Mouse (Mus musculus) embryonic stem cell, embryonic (primary cell): ENCODE results near the gene Pakap.

Experiments used
- CTCF ChIA-PET, 4 experiments: fragments of 300-600 bp in 2 of 4; fragments of 350-600 bp in 2 of 4; sonication (Branson Sonifier 250); formaldehyde crosslinking; loops; one replicate each; lab custom pipeline; 2022; ENCODE audit warnings: inconsistent platforms in 2 of 4; lab: Charles Lee
- POLR2A ChIA-PET, 4 experiments: fragments of 300-600 bp in 2 of 4; fragments of 350-600 bp in 2 of 4; sonication (Branson Sonifier 250); formaldehyde crosslinking; loops; one replicate each; lab custom pipeline; 2022; ENCODE audit warnings: antibody characterized with exemption in 4 of 4, inconsistent platforms in 1 of 4; lab: Charles Lee

Gene Pakap

DNA sequence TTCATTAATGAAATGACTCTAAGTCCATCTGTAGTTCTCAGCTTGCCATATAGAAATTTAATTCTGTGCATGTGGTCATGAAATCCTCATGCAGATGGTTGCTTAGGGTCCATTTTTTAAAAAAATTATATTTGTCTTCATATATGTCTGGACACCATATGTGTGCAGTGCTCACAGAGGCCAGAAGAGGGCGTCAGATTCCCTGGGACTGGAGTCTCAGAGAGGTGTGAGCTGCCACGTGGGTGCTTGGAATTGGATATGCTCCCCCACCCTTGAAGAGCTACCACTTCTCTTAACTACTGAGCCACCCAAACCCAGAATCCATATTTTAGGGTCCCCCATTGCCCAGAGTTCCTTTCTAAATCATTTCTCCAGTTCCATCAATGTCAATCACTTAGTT lies 2.2 kb upstream of the Pakap start:
- ChIA-PET CTCF (interaction anchor here (0.6 to 1.9 kb wide), 8 partner anchors 10 to 878 kb away, joined by 3 to 5 read pairs (median 3); no protein-coding TSS in a partner anchor), POLR2A (interaction anchor here in 1 of 4 experiments (1.2 kb wide), 1 partner anchor 23 kb away, joined by 3 read pairs; no protein-coding TSS in a partner anchor)

DNA sequence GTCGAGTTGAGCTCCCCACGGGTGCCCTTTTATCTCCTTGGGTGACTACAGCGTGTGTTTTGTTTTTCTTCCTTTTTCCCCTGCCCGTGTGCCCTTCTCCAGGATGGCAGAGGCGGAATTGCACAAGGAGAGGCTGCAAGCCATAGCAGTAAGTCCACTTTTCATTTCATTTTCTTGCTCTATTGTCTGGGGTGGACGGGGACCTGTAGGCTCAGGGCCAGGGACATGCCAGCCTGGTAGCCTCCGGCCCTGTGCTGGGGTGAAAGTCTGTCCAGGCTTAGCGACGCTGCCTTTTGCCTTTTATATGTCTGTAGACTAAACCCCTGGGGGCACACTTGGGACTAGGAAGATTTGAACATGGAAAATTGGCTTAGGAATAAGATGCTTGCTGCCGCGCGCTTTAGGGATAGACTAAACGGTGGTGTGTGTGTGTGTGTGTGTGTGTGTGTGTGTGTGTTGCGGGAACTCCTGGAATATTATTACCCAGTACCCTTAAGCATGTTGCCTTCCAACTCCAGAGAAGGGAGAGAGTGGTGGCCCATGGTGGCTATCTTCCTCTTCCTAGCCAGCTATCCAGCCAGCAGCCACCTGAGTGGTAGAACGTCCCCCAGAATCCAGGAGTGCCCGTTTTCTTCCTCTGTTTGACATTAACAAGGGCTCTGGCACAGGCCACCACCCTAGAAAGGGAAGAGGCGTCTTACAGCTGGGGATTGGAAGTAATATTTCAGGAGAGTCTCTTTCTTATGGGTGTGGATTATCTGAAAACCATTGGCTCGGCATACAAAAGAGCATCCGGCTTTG lies 489 bp downstream of the Pakap start:
- POLR2A ChIA-PET: interaction anchor here in 2 of 4 experiments (1.1 to 1.6 kb wide), 3 partner anchors 9 to 388 kb away, joined by 3 to 5 read pairs (median 3); partner anchors contain the start of gene Txn1 (in 1 of the 2)
- CTCF ChIA-PET: interaction anchor here in 2 of 4 experiments (0.6 to 1.3 kb wide), 3 partner anchors 116 to 456 kb away, joined by 3 to 6 read pairs (median 3); no protein-coding TSS in a partner anchor

DNA sequence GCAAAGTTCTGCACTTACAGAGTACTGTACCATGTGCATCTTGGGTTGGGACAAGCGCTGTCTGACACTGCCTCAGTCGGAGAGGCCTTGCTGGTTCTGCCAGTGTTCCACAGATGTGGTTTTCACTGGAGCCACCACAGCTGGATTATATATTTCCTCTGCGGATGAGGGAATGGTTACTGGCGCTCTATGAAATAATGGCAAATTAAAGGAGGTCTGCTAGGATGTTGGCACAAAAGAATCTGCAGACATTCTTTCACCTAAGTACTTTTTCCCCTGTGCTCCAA lies 1.0 kb downstream of the Pakap start:
- CTCF ChIA-PET: no interaction called here
- POLR2A ChIA-PET: interaction anchor here in 1 of 4 experiments (1.4 kb wide), 1 partner anchor 8 kb away, joined by 3 read pairs; no protein-coding TSS in a partner anchor

DNA sequence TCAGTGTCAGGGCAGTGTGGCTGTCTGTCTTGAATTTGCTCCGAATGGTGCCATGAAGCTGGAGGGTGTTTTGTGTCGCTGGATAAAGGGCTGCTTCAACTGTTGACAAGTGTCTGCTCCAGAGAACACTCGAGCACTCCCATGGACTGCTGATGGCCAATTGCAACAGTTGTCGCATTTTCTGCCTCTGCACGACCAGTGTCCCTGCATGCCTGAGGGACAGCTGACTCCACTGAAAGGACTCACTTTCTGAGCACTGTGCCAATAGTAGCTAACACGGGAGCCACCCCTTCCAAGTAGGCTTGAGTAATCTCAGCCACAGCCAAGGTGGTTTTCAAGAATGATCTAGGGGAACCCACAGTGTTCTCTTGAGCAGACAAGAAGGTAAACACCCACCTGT lies 1.7 kb downstream of the Pakap start:
- CTCF ChIA-PET: interaction anchor here in 2 of 4 experiments (0.6 kb wide), 2 partner anchors 108 to 178 kb away, joined by 3 to 18 read pairs; no protein-coding TSS in a partner anchor

DNA sequence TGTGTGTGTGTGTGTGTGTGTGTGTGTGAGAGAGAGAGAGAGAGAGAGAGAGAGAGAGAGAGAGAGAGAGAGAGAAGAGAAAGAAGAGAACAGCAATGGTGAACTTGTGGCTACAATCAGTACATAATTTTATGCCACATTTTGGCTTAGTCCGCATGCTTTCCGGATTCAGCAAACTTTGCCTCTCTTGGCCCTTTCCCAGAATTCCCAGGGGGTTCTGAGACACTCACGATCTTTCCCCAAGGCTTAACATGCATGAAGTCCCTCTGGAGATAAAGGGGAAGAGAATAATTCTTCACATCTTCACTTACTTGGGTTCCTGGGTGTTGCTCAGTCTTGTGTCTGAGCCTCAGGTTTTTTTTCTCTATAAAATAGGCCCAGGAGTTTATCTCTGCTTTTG lies 2.2 kb downstream of the Pakap start:
- ChIA-PET POLR2A (no interaction called here), CTCF (no interaction called here)

More for the DNA sequence above, 1.7 kb downstream of the Pakap start:
- POLR2A ChIA-PET: no interaction called here

DNA sequence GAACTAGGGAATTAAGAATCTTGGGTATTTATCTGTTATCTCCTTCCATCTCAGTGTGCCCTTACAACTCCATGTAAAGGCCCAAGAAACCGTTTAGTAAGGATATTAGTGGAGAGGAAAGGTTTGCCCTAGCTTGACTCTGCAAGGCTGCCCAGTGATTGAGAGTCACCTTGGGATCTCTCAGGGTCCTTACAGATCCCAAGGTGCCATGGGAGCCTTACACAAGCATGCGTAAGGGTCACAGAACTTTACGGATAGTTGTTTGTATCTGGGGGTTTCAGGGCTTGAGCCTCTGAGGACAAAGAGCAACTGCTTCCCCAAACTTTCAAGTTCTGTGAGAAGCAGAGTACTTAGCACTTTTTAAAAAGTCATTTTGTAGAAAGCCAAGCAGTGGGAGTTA lies 6.2 kb downstream of the Pakap start:
- CTCF ChIA-PET: interaction anchor here in 1 of 4 experiments (0.6 kb wide), 1 partner anchor 215 kb away, joined by 3 read pairs; no protein-coding TSS in a partner anchor

DNA sequence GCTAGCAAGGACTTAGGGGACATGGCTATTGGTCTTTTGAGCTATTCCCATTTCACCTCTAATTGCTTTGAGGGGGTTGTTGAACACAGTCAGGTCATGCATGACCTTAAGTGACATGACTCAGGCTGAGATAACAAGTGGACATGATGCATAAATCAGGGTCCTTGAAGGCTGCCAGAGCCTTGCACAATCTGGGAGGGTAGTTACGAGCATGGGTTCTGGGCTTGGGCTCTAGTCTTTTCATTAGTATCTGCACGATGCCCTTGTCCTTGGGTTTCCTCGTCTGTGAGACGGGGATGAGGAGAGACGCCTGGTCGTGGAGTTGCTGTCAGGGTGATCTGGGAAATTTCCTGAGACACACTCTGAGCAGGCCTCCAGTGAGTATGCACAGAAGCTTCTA lies 6.7 kb downstream of the Pakap start:
- ChIA-PET CTCF (no interaction called here), POLR2A (no interaction called here)

More for the DNA sequence above, 6.2 kb downstream of the Pakap start:
- POLR2A ChIA-PET: no interaction called here

DNA sequence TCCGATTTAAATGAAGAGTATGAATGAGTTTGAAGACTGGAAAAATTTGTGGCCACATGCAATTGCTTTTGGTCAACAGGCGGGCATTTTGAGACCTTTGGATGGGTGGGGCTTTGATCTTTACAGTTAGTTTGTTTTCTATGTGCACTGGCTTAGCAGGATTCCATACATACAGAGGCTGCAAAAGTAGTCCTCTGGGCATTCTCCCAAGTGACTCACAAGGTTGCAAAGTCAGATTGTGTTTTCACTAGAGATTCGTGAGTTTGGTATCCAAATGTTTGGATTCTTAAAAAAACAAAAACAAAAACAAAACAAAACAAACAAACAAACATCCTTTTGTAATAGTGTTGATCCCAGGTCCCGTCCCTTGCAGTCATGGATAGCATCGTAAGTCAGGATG lies 7.7 kb downstream of the Pakap start:
- ChIA-PET CTCF (no interaction called here), POLR2A (no interaction called here)

DNA sequence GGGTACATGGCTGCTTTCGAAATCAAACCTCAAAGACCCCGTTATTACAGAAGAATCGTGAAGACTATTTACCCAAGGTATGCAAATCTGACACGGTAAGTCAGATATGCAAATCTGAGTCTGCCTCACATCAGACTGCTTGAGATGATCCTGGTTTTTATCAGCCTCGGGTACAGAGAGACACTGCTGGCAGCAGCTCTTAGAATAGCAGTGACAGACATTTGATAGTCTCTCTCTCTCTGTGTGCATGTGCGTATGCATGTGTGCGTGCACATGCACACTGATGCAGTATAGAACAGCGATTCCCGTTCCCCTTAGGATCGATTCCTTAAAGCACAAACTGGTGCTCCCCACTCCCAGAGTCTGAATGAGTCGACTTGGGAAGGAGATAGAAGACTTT lies 8.1 kb downstream of the Pakap start:
- CTCF ChIA-PET: no interaction called here

DNA sequence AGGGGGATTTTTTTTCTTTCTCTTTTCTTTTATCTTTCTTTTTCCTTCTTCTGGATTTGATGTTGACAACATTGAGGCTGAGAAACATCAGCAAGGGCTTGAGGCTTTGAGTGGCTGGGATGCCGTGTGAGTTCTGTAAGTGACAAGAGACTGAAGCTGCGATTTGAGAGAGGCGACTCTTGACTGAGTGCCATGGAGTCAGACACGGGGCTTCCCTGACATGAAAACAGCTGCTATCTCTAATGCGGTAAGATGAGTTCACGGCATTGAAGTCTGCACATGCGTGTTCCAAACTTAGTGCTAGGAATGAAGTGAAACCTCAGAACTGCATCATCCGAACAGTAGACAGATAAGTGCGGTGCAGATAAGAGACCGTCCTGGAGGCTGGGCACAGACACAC lies 11.7 kb downstream of the Pakap start:
- ChIA-PET CTCF (no interaction called here), POLR2A (no interaction called here)

More for the DNA sequence above, 8.1 kb downstream of the Pakap start:
- POLR2A ChIA-PET: no interaction called here

DNA sequence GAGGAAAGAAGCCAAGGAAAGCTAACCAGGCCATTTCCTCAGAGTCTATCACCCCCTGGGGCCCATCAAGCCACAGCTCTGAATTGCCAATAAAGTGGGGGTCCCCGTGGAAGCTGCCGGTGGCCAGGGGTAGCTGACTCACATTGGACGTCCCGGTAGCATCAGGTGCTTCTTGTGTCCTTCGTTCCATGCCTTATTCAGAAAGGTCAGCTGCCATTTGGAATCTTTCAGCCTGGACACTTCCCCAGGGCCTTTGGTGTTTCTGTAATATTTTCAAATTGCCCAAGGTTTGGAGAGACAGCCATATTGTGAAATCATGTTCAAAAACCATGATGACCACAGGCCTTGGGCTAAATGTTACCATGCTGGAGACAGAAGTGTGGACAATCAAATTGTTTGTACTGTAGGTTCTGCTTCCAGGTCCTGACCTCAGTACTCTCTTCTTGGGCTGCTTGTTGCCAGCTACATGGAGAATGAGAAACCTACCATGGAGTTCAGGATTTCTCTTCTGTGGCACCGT lies 17.4 kb downstream of the Pakap start:
- POLR2A ChIA-PET: interaction anchor here in 1 of 4 experiments (0.7 kb wide), 1 partner anchor 236 kb away, joined by 3 read pairs; no protein-coding TSS in a partner anchor
- CTCF ChIA-PET: interaction anchor here in 1 of 4 experiments (0.7 kb wide), 1 partner anchor 1051 kb away, joined by 7 read pairs; no protein-coding TSS in a partner anchor

DNA sequence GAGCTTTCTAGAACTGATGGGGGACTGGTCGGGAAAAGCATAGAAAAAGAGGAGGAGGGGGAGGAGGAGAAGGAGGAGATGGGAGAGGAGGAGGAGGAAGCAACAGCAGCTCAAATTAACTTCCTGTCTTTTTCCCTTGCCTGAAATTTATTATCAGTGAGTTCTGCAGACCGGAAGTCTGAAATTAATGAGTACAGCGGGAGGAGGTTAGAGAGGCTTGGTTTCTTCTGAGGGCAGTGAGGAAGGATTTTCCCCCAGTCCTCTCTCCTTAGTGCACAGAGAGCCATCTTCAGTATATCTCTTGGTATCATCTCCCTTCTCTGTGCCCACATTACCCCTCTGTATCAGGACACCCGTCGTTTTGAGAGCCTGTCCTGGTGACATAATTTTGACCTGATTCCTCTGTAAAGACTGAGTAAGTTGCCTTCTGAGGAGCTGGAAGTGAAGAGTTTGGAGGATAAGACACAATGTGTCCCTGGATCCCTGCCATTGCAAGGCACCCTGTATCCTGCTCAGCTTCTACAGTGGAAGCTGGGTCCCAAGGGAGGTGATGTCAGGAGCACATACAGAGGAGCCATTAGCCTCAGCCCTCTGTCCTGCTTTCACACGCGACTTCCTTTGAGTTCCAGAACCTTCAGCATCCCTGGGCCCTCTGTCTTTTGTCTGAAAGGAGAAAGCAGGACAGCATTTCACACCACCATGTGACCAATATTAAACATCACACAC lies 19.1 kb downstream of the Pakap start:
- POLR2A ChIA-PET: interaction anchor here in 1 of 4 experiments (1.8 kb wide), 1 partner anchor 9 kb away, joined by 7 read pairs; no protein-coding TSS in a partner anchor
- CTCF ChIA-PET: interaction anchor here in 1 of 4 experiments (0.6 kb wide), 1 partner anchor 65 kb away, joined by 3 read pairs; no protein-coding TSS in a partner anchor

DNA sequence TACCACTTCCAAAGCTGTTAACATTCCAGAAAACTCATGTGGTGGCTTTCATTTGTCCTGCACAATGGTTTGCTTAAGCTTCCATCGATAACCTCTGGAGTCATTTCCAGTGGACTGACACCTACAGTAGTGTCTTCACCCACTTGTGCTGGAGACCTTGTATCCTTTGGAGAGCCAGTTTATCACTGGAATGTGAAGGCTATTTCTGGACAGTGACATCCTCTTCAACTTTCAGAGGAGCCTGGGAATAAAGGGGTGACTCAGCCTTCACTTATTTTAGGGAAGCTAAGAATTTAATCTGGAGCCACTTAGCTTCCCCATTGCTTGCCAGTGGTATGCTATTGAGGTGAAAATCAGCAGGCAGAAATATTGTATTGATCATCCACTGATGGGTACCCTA lies 20.4 kb downstream of the Pakap start:
- CTCF ChIA-PET: no interaction called here
- POLR2A ChIA-PET: interaction anchor here in 1 of 4 experiments (0.6 to 1.1 kb wide), 2 partner anchors 11 to 525 kb away, joined by 3 to 4 read pairs; no protein-coding TSS in a partner anchor

DNA sequence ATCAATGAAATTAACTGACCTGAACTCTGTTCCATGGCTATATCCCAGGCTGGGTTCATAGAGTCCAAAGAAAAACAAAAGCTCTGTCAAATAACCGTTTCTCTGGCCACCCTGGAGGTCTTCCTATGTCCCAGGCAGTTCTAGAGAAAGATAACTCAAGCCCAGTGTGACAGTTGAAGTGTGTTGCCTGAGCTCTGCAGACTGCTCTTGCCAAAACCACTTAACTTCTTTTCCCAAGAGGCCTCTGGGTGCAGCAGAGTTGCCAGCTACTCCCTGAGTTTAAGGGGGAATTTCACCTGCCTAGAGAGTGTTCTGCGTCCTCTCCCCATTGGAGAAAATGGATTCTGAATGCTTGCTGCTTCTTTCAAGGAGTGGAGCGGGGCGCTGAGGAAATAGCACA lies 24.8 kb downstream of the Pakap start:
- CTCF ChIA-PET: interaction anchor here in 2 of 4 experiments (0.6 to 0.7 kb wide), 2 partner anchors 13 to 141 kb away, joined by 3 read pairs; no protein-coding TSS in a partner anchor
- POLR2A ChIA-PET: no interaction called here

DNA sequence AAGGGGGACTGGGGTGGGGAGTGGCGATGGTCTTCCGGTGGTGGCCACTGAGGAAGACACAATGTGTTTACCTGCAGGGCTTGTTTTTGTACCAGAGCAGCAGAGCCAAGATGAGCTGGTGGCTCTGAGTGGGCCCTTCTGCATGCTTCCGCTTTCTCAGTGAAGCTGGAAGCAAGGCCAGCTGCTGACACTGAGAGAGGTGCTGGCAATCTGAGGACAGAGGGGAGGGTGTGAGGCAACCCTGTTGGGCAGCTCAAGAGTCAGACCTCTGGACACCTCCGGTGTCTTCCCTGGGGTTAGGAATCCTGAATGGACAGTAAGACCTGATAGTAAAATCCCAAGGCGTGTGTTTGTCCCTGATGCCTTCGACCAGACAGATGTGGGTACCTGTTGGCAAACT lies 32.0 kb downstream of the Pakap start:
- POLR2A ChIA-PET: interaction anchor here in 1 of 4 experiments (1.0 kb wide), 1 partner anchor 11 kb away, joined by 4 read pairs; no protein-coding TSS in a partner anchor
- CTCF ChIA-PET: no interaction called here

DNA sequence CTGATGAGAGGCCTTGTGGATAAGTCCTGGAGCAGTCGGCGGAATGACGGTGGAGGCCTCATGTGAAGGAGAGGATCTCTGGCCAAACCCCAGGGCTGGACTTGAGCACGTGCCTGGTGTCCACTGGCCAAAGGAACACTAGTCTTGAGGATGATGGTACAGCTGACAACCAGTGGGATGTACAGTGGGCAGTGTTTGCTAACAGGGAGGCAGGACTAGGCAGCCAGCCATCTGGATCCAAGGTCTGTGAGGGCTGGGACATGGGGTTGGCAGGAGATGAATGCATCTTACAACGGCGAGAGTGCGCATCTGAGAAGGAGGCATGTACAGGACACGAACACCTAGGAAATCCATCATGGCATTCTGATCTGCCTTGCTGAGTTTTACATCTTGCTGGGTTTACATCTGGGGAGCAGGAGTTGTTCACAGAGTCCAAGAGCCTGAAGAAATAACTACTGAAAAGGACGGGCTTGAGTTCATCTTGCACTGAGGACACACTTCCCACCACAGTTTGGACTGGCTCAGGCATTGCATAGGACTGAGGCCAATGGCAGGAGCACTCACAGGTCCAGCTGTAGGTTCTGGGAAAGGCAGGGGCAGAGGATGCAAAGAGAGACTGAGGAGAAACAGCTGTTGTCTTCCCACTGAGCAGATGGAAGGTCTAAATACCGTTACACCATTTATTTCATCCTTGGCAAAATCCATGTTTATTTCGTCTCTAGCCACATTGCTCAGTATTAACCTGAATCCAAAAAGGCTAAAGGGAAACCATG lies 32.9 kb downstream of the Pakap start:
- ChIA-PET POLR2A (interaction anchor here in 1 of 4 experiments (0.6 kb wide), 1 partner anchor 74 kb away, joined by 3 read pairs; no protein-coding TSS in a partner anchor), CTCF (no interaction called here)

DNA sequence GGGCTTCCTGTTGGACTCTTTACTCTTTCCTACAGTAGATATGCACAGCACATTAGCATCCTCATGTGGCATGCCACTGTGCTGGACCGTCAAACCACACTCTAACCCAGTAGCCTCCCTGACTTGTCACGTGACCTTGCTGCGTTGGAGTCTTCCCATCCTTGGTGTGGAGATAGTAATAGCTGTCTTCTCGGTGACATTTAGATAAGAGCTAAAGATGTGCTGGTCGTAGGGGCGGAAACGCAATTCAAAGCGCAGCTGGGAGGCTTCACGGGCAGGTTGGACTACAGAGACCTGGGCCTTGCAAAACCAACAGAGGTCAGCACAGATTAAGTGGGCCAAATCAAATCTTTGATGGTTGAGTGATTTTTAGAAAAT lies 33.5 kb downstream of the Pakap start:
- ChIA-PET CTCF (no interaction called here), POLR2A (interaction anchor here in 1 of 4 experiments (1.6 kb wide), 1 partner anchor 9 kb away, joined by 4 read pairs; no protein-coding TSS in a partner anchor)

DNA sequence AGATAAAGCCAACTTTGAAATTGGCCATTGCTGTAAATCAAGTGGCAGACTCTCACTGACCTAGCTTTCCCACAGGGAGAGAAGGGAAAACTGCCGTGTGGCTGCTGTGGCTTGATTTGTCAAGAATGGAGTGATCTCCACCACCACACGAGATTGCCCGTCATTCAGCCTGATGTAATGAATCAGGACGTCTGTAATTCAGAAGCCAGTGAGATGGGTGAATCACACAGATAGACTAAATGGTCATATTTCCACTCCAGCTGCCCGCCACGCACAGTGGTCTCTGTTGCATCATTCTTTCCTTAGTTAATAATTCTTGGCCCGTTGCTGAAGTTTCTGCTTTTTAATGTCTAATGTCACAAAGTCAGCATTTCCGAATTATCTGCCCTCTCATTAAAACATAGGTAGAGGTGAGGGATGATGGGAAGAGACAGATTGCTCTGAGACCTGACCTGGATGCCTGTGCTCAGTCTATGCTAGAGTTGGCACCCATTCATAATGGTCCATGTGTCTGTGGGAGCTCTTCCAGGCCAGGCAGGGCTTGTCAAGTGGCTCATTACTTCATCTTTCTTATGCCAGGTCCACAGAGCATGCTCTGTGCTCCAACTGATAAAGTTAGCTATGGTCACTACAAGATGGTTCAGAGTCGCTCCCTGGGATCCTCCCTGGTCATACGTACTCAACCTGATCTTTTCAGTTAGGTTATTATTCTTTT lies 34.1 kb downstream of the Pakap start:
- CTCF ChIA-PET: no interaction called here
- POLR2A ChIA-PET: interaction anchor here in 1 of 4 experiments (1.6 kb wide), 1 partner anchor 9 kb away, joined by 4 read pairs; no protein-coding TSS in a partner anchor
